Mouse (Mus musculus) liver, adult 2 months (tissue): ENCODE measurements around the gene Slc25a34.

Experiments used
- CTCF ChIP-seq: fragments of 200-500 bp; IDR thresholded peaks from 2 replicates; pipeline ENCODE4 v1.5.1; 2011; ENCODE audit warnings: low read depth, low read length, control low read depth
- POLR2A ChIP-seq: fragments of 200-500 bp; IDR thresholded peaks from 2 replicates; pipeline ENCODE4 v1.6.1; 2011; ENCODE audit warnings: low read length, control low read depth; ENCODE audit not compliant: insufficient read depth; ENCODE audit errors: extremely low read depth

GRCm38 (mm10) chr4:141664011-141664745, 40.6 kb upstream of the Slc25a34 start:
- TF ChIP-seq POLR2A (0 out of 2 replicates have a peak, but pooled peaks have one; percentile 14), CTCF (no peak)
